Mouse (Mus musculus): ENCODE measurements around the gene Vps35.

The Vps35 gene

GRCm38 (mm10) chr8:85299434-85300077 lies at the start of gene Vps35, which contains the start of gene Orc6:
Vps35 (minus strand) TSS chr8:85299802.
Orc6 (plus strand) TSS chr8:85299632.
- in situ Hi-C loops (cut with MseI, MboI), result no loop called here

GRCm38 (mm10) chr8:85339871-85340573 lies 40.4 kb upstream of the Vps35 start:
- in situ Hi-C loops (cut with MseI, MboI), result no loop called here

- in situ Hi-C loops (cut with MseI, MboI), result no loop called here
These were observed 38.1 kb upstream of the Vps35 start for GRCm38 (mm10) chr8:85337681-85338080.

GRCm38 (mm10) chr8:85336211-85336933 lies 36.8 kb upstream of the Vps35 start:
- in situ Hi-C loops (cut with MseI, MboI), result no loop called here

GRCm38 (mm10) chr8:85335105-85335504 lies 35.5 kb upstream of the Vps35 start:
- in situ Hi-C loops (cut with MseI, MboI), result no loop called here

- in situ Hi-C loops (cut with MseI, MboI), result no loop called here
These were observed 29.9 kb upstream of the Vps35 start for GRCm38 (mm10) chr8:85329506-85329905.

GRCm38 (mm10) chr8:85327036-85327435 lies 27.4 kb upstream of the Vps35 start:
- in situ Hi-C loops (cut with MseI, MboI), result no loop called here

- in situ Hi-C loops (cut with MseI, MboI), result loop anchor here in 1 of 2 experiments (5.0 kb wide), 1 partner anchor 74 kb away; no protein-coding TSS in a partner anchor
These were observed 23.5 kb upstream of the Vps35 start for GRCm38 (mm10) chr8:85323084-85323483.

- in situ Hi-C loops (cut with MseI, MboI), result loop anchor here in 1 of 2 experiments (5.0 kb wide), 1 partner anchor 75 kb away; no protein-coding TSS in a partner anchor
These were observed 22.4 kb upstream of the Vps35 start for GRCm38 (mm10) chr8:85321981-85322380.

- in situ Hi-C loops (cut with MseI, MboI), result no loop called here
These were observed 18.9 kb upstream of the Vps35 start for GRCm38 (mm10) chr8:85318534-85318933.

- in situ Hi-C loops (cut with MseI, MboI), result loop anchor here in 1 of 2 experiments (5.0 kb wide), 1 partner anchor 84 kb away; no protein-coding TSS in a partner anchor
These were observed 13.4 kb upstream of the Vps35 start for GRCm38 (mm10) chr8:85313036-85313435.

GRCm38 (mm10) chr8:85311743-85312142 lies 12.1 kb upstream of the Vps35 start:
- in situ Hi-C loops (cut with MseI, MboI), result loop anchor here in 1 of 2 experiments (5.0 kb wide), 1 partner anchor 86 kb away; no protein-coding TSS in a partner anchor

- in situ Hi-C loops (cut with MseI, MboI), result no loop called here
These were observed 9.0 kb upstream of the Vps35 start for GRCm38 (mm10) chr8:85308564-85308963.

- in situ Hi-C loops (cut with MseI, MboI), result no loop called here
These were observed 3.9 kb upstream of the Vps35 start for GRCm38 (mm10) chr8:85303531-85303930.

- in situ Hi-C loops (cut with MseI, MboI), result no loop called here
These were observed 3.3 kb upstream of the Vps35 start for GRCm38 (mm10) chr8:85302931-85303330.

- in situ Hi-C loops (cut with MseI, MboI), result no loop called here
These were observed 2.3 kb upstream of the Vps35 start for GRCm38 (mm10) chr8:85301941-85302340.

GRCm38 (mm10) chr8:85298600-85299433 lies 785 bp downstream of the Vps35 start:
- in situ Hi-C loops (cut with MseI, MboI), result no loop called here

- in situ Hi-C loops (cut with MseI, MboI), result no loop called here
These were observed 12.8 kb downstream of the Vps35 start for GRCm38 (mm10) chr8:85286846-85287245.

- in situ Hi-C loops (cut with MseI, MboI), result no loop called here
These were observed 72.3 kb downstream of the Vps35 start for GRCm38 (mm10) chr8:85227297-85227696.

GRCm38 (mm10) chr8:85225688-85226087 lies 73.9 kb downstream of the Vps35 start, which contains the start of gene Olfr371:
Olfr371 (plus strand) TSS chr8:85225988.
- in situ Hi-C loops (cut with MseI, MboI), result no loop called here

GRCm38 (mm10) chr8:85220992-85221391 lies 78.6 kb downstream of the Vps35 start:
- in situ Hi-C loops (cut with MseI, MboI), result no loop called here
